Mouse (Mus musculus) embryonic facial prominence, embryonic 11.5 days (tissue): ENCODE measurements around the gene Aloxe3. TPM values are rescaled to one million over a fixed set of nuclear protein-coding genes. Genes with fewer than 3 reads are reported as not detected.

ENCODE experiments used
- ATAC-seq: fragments of 200-750 bp; cut with Nextera tagmentation; replicated peaks from 2 replicates; pipeline ENCODE4 v1.8.0; 2017; ENCODE audit warnings: low read depth; ENCODE audit not compliant: insufficient number of reproducible peaks, low FRiP score, low TSS enrichment
- DNase-seq: peaks from one replicate; pipeline ENCODE4 v3.0.0-alpha.2; 2015; ENCODE audit warnings: low spot score
- H3K27ac ChIP-seq: fragments of 300-500 bp; sonication (generic); replicated peaks from 2 replicates; pipeline ENCODE4 v1.5.1; 2014; ENCODE audit warnings: mild to moderate bottlenecking, low read depth, low read length, control low read depth
- H3K27me3 ChIP-seq: fragments of 300-500 bp; sonication (generic); 2 replicates; pipeline ENCODE4 v1.6.1; 2014; ENCODE audit warnings: mild to moderate bottlenecking, low read length, moderate library complexity, mixed read lengths; ENCODE audit not compliant: control insufficient read depth, insufficient read depth
- H3K36me3 ChIP-seq: fragments of 300-500 bp; sonication (generic); replicated peaks from 2 replicates; pipeline ENCODE4 v1.6.1; 2014; ENCODE audit warnings: low read depth, mild to moderate bottlenecking, low read length, moderate library complexity, mixed read lengths; ENCODE audit not compliant: control insufficient read depth, insufficient read depth
- H3K4me1 ChIP-seq: fragments of 300-500 bp; sonication (generic); 2 replicates; pipeline ENCODE4 v1.6.1; 2014; ENCODE audit warnings: low read length, mixed read lengths; ENCODE audit not compliant: control insufficient read depth, insufficient read depth
- H3K4me2 ChIP-seq: fragments of 300-500 bp; sonication (generic); 2 replicates; pipeline ENCODE4 v1.6.1; 2014; ENCODE audit warnings: low read depth, mild to moderate bottlenecking, control low read depth, low read length, moderate library complexity
- H3K4me3 ChIP-seq: fragments of 300-500 bp; sonication (generic); 2 replicates; pipeline ENCODE4 v1.5.1; 2014; ENCODE audit warnings: low read depth, low read length, control low read depth
- H3K9ac ChIP-seq: fragments of 300-500 bp; sonication (generic); replicated peaks from 2 replicates; pipeline ENCODE4 v1.6.1; 2014; ENCODE audit warnings: mild to moderate bottlenecking, control low read depth, low read length
- H3K9me3 ChIP-seq: fragments of 300-500 bp; sonication (generic); replicated peaks from 2 replicates; pipeline ENCODE4 v1.6.1; 2016; ENCODE audit warnings: mild to moderate bottlenecking, low read length, inconsistent platforms, mixed read lengths; ENCODE audit not compliant: control insufficient read depth
- WGBS: fragments of 180-500 bp; shearing (Covaris S2); extraction: QIAGEN DNeasy Blood & Tissue Kit; methylation state at CpG from one replicate; pipeline ENCODE4 v1.1.7; 2014; 5-methylcytosine and 5-hydroxymethylcytosine counted together
- polyA plus RNA-seq: library from polyadenylated mRNA; unstranded; fragments of >200 nt; fragmentation: Nextera tagmentation; extraction: Ambion mirVana; gene quantifications from 2 replicates; pipeline ENCODE4 v1.2.1, GENCODE M21; 2014

Aloxe3 gene
- 0.25 and 0.88 TPM in 2 replicates for polyA plus RNA-seq

- 3% methylated on average over 3 of the region's 3 CpGs for WGBS
- Histone ChIP-seq H3K36me3 (no peaks in the 10 kb centered on the region), H3K27me3 (peaks cover 2% of the 10 kb centered on the region; the same call in 1 of the 2 replicates), H3K4me3 (peak within 1 kb of the TSS; percentile 53), H3K9me3 (no peaks in the 10 kb centered on the region), H3K9ac (peak within 1 kb of the TSS; percentile 40), H3K4me2 (peak within 1 kb of the TSS; percentile 78), H3K27ac (0 out of 2 replicates have a peak within 1 kb of the TSS, but pooled peaks have one; percentile 14), H3K4me1 (peaks cover 3% of the 10 kb centered on the region)
- DNase-seq (no peak), ATAC-seq (no peak)
Observed at GRCm38 (mm10) chr11:69125852-69125918, at the start of gene Aloxe3. Gene Aloxe3 (plus strand): TSS chr11:69125896.

- Histone ChIP-seq H3K27me3 (no peaks in the 10 kb centered on the region), H3K36me3 (no peaks in the 10 kb centered on the region), H3K4me3 (no peak overlapping the region), H3K9me3 (no peaks in the 10 kb centered on the region), H3K27ac (no peak overlapping the region), H3K4me2 (no peak overlapping the region), H3K9ac (no peak overlapping the region), H3K4me1 (no peaks in the 10 kb centered on the region)
- ATAC-seq (no peak), DNase-seq (no peak)
- WGBS = 72% methylated on average over 5 of the region's 5 CpGs
Observed at GRCm38 (mm10) chr11:69076572-69076971, 49.1 kb upstream of the Aloxe3 start.

- DNase-seq = no peak
- Histone ChIP-seq H3K9ac (no peak overlapping the region), H3K27me3 (no peaks in the 10 kb centered on the region), H3K4me2 (no peak overlapping the region), H3K9me3 (no peaks in the 10 kb centered on the region), H3K4me1 (no peaks in the 10 kb centered on the region), H3K4me3 (no peak overlapping the region), H3K36me3 (no peaks in the 10 kb centered on the region), H3K27ac (no peak overlapping the region)
- no peak for ATAC-seq
- WGBS = 86% methylated on average over 9 of the region's 9 CpGs
Observed at GRCm38 (mm10) chr11:69077316-69077715, 48.4 kb upstream of the Aloxe3 start.

- no peak overlapping the region; the same call in 1 of the 2 replicates for H3K4me2 ChIP-seq
- H3K9me3 ChIP-seq = no peaks in the 10 kb centered on the region
- H3K4me3 ChIP-seq = no peak overlapping the region
- DNase-seq (no peak), ATAC-seq (no peak)
- H3K4me1 ChIP-seq = no peaks in the 10 kb centered on the region
- H3K36me3 ChIP-seq = no peaks in the 10 kb centered on the region
- no peak overlapping the region for H3K27ac ChIP-seq
- 83% methylated on average over 6 of the region's 6 CpGs for WGBS
- no peaks in the 10 kb centered on the region for H3K27me3 ChIP-seq
- no peak overlapping the region for H3K9ac ChIP-seq
Observed at GRCm38 (mm10) chr11:69078041-69078440, 47.7 kb upstream of the Aloxe3 start.

GRCm38 (mm10) chr11:69078805-69079438 lies 46.8 kb upstream of the Aloxe3 start:
- DNase-seq (no peak), ATAC-seq (no peak)
- 68% methylated on average over 5 of the region's 5 CpGs for WGBS
- no peak overlapping the region for H3K4me2 ChIP-seq
- H3K27me3 ChIP-seq = no peaks in the 10 kb centered on the region
- H3K9ac ChIP-seq = no peak overlapping the region
- no peaks in the 10 kb centered on the region for H3K9me3 ChIP-seq
- H3K27ac ChIP-seq = no peak overlapping the region
- H3K4me3 ChIP-seq = no peak overlapping the region
- H3K36me3 ChIP-seq = no peaks in the 10 kb centered on the region
- no peaks in the 10 kb centered on the region for H3K4me1 ChIP-seq

GRCm38 (mm10) chr11:69080102-69080854 lies 45.4 kb upstream of the Aloxe3 start:
- Histone ChIP-seq H3K4me3 (no peak overlapping the region), H3K4me1 (no peaks in the 10 kb centered on the region), H3K36me3 (no peaks in the 10 kb centered on the region), H3K27me3 (no peaks in the 10 kb centered on the region), H3K4me2 (no peak overlapping the region), H3K27ac (no peak overlapping the region), H3K9ac (no peak overlapping the region), H3K9me3 (no peaks in the 10 kb centered on the region)
- DNase-seq = no peak
- WGBS = 83% methylated on average over 15 of the region's 15 CpGs
- ATAC-seq = no peak

- Histone ChIP-seq H3K4me2 (no peak overlapping the region), H3K27me3 (no peaks in the 10 kb centered on the region), H3K9me3 (no peaks in the 10 kb centered on the region), H3K36me3 (no peaks in the 10 kb centered on the region), H3K27ac (no peak overlapping the region), H3K4me1 (no peaks in the 10 kb centered on the region), H3K4me3 (no peak overlapping the region), H3K9ac (no peak overlapping the region)
- ATAC-seq (no peak), DNase-seq (no peak)
- 80% methylated on average over 8 of the region's 8 CpGs for WGBS
Observed at GRCm38 (mm10) chr11:69080855-69081222, 44.9 kb upstream of the Aloxe3 start.

- H3K4me2 ChIP-seq = no peak overlapping the region
- ATAC-seq (no peak), DNase-seq (no peak)
- no peaks in the 10 kb centered on the region for H3K36me3 ChIP-seq
- WGBS = 88% methylated on average over 7 of the region's 7 CpGs
- H3K4me1 ChIP-seq = no peaks in the 10 kb centered on the region
- H3K27ac ChIP-seq = no peak overlapping the region
- no peaks in the 10 kb centered on the region for H3K9me3 ChIP-seq
- no peak overlapping the region for H3K4me3 ChIP-seq
- H3K9ac ChIP-seq = no peak overlapping the region
- no peaks in the 10 kb centered on the region for H3K27me3 ChIP-seq
Observed at GRCm38 (mm10) chr11:69081613-69082012, 44.1 kb upstream of the Aloxe3 start.
